Mouse (Mus musculus) adipocyte (in vitro differentiated cells): ENCODE data around the gene Rnase10.
"Not testable (repeated sequence)": the region's sequence is repeated elsewhere in the genome, so short reads cannot be mapped to it uniquely, and the experiment has no call there.

Experiments used
- DNase-seq: peaks from one replicate; pipeline ENCODE4 v3.0.0-alpha.2; 2016; ENCODE audit warnings: low spot score

Gene Rnase10

GRCm38 (mm10) chr14:51009572-51009971, 2.0 kb downstream of the Rnase10 start:
- DNase-seq: no peak

GRCm38 (mm10) chr14:51014724-51015123, 7.2 kb downstream of the Rnase10 start:
- DNase-seq: not testable (repeated sequence)

- DNase-seq: no peak
Measured at GRCm38 (mm10) chr14:51015780-51016179, 8.2 kb downstream of the Rnase10 start.

GRCm38 (mm10) chr14:51017256-51017655, 9.7 kb downstream of the Rnase10 start:
- DNase-seq: peak; percentile 77

- no peak for DNase-seq
Measured at GRCm38 (mm10) chr14:51023457-51023856, 15.9 kb downstream of the Rnase10 start.

GRCm38 (mm10) chr14:51024820-51025219, 17.3 kb downstream of the Rnase10 start:
- DNase-seq: no peak

GRCm38 (mm10) chr14:51026391-51027133, 19.0 kb downstream of the Rnase10 start:
- peak; percentile 82 for DNase-seq

GRCm38 (mm10) chr14:51027387-51028155, 20.0 kb downstream of the Rnase10 start:
- DNase-seq: no peak

GRCm38 (mm10) chr14:51035206-51035605, 27.7 kb downstream of the Rnase10 start:
- DNase-seq: no peak

GRCm38 (mm10) chr14:51036214-51036613, 28.7 kb downstream of the Rnase10 start:
- no peak for DNase-seq

GRCm38 (mm10) chr14:51041769-51042168, 34.2 kb downstream of the Rnase10 start, which contains the start of gene Rnase9:
Rnase9 (minus strand) TSS chr14:51041869.
- DNase-seq: no peak

GRCm38 (mm10) chr14:51047846-51048245, 40.3 kb downstream of the Rnase10 start:
- DNase-seq: no peak

GRCm38 (mm10) chr14:51050063-51050462, 42.5 kb downstream of the Rnase10 start, which contains the start of gene Rnase11:
Rnase11 (minus strand) TSS chr14:51050163.
- DNase-seq: no peak

GRCm38 (mm10) chr14:51051941-51052340, 44.4 kb downstream of the Rnase10 start:
- peak; percentile 28 for DNase-seq

- no peak for DNase-seq
Measured at GRCm38 (mm10) chr14:51053176-51053575, 45.6 kb downstream of the Rnase10 start.

- no peak for DNase-seq
Measured at GRCm38 (mm10) chr14:51054243-51055237, 47.0 kb downstream of the Rnase10 start.

- no peak for DNase-seq
Measured at GRCm38 (mm10) chr14:51057401-51057831, 49.9 kb downstream of the Rnase10 start, which contains the start of gene Rnase12. Rnase12 (minus strand) TSS chr14:51057661.
